Mouse (Mus musculus) telencephalon, adult 2 months (tissue): ENCODE results near the gene Dnttip1.
"Not testable (repeated sequence)": the region's sequence is repeated elsewhere in the genome, so short reads cannot be mapped to it uniquely, and the experiment has no call there.

Source experiments
- DNase-seq: peaks from one replicate; pipeline ENCODE4 v3.0.0-alpha.2; 2011; ENCODE audit warnings: low read depth, low spot score

The Dnttip1 gene

GRCm38 (mm10) chr2:164745843-164746479 lies at the start of gene Dnttip1, which contains the start of gene Wfdc3:
Dnttip1 (plus strand) TSS chr2:164745983.
Wfdc3 (minus strand) TSS chr2:164745931.
- peak; percentile 74 for DNase-seq

DNA sequence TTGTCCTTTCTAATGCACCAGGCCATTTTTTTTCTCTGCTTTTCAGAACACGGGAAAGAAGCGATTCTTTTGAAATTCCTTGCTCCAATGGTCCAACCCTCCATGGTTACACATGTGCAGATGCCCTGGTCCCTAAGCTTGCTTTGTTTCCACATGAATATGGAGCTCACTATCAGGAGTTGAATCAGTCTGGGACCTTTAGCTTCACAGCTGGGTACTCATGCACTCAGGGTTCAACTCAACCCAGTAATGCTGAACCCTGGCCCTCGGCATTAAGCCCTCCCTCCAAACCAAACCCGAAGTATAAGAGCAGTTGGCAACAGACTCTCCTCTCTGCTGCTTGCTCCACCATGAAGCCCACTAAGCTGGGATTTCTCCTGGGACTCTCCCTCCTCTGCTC lies 47.6 kb upstream of the Dnttip1 start, which contains the start of gene Spint4:
Gene Spint4 (plus strand): TSS at position 301 of the 400 bp plus-strand sequence.
- DNase-seq, result no peak

- no peak for DNase-seq
These were observed 44.8 kb upstream of the Dnttip1 start for GRCm38 (mm10) chr2:164700959-164701358.

GRCm38 (mm10) chr2:164701761-164702160 lies 44.0 kb upstream of the Dnttip1 start:
- DNase-seq, result no peak

DNA sequence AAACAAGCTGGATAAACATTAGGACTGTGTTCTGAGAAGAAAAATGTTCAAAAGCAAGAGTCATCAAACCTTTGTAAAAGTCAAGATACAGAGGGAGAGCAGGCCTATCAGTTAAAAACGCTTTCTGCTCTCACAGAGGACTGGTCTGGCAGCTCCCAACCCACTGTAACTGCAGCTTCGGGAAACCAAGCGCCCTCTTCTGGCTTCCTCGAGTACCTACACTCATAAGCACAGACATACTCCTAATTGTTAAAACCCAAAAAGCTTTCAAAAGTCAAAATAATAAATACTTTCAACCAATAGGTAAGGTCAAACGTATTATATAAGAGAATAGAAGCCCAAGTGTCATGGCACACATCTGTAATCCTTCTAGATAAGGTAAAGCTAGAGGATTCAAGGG lies 41.5 kb upstream of the Dnttip1 start:
- DNase-seq, result no peak

- DNase-seq, result no peak
These were observed 40.5 kb upstream of the Dnttip1 start for GRCm38 (mm10) chr2:164705328-164705727.

DNA sequence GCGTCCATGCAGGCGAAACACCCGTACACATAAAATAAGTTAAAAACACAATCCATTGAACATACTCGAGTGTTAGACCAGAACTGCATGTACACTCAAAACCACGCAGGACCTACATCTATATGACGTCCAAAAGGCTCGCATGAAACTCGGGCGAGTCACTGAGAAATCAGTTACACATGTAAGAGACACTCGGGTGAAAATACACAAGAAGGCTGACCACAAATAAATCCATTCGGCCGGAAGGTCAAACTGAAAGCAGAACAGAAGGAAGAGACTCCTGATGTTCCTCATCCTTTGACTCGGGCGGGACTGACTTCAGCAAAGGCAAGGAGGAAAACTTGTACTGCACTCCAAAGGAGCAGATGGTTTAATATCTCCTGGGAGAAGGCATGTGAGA lies 39.8 kb upstream of the Dnttip1 start:
- DNase-seq, result no peak

GRCm38 (mm10) chr2:164715005-164715404 lies 30.8 kb upstream of the Dnttip1 start, which contains the start of gene Spint5:
Spint5 (plus strand) TSS chr2:164715305.
- DNase-seq, result no peak

GRCm38 (mm10) chr2:164716194-164716786 lies 29.5 kb upstream of the Dnttip1 start:
- DNase-seq, result not testable (repeated sequence)

DNA sequence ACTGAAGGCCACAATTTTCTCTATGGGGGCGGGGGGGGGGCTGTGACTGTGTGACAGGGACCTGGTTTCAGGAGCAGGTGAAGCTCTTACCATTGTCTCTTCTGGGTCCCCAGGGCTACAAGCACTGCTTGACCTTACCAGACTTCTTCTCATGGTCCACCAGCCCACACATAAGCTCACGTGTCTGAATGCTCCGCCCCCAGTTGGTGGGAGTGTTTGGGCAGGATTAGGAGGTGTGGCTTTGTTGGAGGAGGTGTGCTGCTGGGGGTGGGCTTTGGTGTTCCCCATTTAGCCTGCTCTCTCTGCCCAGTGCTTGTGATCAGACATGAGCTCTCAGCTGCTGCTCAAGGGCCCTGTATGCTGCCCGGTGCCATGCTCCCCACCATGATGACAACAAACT lies 22.5 kb upstream of the Dnttip1 start:
- no peak for DNase-seq

GRCm38 (mm10) chr2:164725895-164726619 lies 19.7 kb upstream of the Dnttip1 start:
- no peak for DNase-seq

DNA sequence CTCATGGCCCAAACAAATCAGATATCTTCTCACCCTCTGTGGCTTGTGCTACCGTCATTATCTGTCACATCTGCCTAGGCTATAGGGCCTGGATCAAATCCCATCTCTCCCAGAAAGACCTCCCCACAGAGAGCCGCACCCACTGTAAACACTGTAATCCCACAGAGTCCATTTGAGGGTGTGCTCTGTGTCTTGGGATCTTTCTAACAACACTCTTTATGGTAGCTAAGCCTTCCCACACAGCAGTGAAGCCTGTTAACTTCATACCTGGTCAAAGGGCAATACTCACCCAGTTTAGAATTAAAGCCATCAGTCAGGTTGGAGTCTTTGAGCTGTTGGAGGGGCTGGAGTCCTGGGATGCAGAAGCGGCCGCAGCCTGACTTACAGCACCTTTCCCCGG lies 14.1 kb upstream of the Dnttip1 start:
- DNase-seq, result no peak

DNA sequence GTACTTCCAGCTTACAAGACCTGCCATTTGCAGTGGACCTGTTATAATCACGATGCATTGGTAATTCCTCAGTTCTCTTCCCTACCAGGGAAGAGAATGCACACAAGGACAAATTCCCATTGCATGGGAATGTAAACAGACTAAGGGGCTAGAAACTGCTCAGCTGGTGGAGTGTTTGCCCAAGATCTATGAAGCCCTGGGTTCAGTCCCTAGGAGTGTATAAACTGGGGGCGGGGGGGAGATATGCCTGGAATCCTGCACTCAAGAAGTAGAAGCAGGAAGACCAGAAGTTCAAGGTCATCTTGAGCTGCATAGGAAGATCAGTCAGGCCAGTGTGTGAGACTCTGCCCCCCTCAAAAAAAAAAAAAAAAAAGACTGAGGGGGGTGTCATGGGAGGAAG lies 12.5 kb upstream of the Dnttip1 start:
- no peak for DNase-seq

DNA sequence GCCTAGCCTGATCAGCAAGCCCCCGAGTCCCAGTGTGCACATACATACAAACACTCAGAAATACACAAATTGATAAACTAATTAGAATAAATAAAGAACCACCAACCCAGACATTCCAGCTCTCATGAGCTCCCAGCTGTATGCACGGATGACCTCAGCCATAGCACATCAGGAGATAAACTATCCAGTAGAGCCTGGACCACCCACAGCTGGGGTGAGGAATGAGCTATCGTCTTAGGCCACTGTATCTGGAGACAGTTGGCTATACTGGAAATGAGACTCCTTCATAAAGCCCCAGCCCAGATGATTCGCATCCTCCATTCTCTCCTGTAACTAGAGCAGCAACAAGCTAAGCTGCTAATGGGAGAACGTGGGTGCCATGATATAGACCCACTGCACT lies 10.9 kb upstream of the Dnttip1 start:
- no peak for DNase-seq

DNA sequence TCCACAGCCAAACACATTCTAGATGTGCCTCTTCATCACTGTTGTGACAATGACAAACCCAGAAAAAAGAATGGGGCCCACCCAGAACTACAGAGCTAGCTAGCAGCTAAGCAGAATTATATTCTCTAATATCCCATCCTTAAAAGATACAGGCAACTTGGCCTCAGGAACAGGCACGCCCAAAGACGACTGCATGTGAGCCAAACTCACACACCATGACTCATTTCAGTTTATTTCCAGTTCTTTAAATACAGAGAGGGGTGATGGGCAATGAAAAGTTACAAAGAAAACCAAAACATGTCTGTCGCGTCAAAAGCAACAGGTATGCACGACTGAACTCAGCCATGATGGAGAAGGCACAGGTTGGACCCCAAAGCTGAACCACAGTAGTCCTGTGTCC lies 10.3 kb upstream of the Dnttip1 start:
- no peak for DNase-seq

DNA sequence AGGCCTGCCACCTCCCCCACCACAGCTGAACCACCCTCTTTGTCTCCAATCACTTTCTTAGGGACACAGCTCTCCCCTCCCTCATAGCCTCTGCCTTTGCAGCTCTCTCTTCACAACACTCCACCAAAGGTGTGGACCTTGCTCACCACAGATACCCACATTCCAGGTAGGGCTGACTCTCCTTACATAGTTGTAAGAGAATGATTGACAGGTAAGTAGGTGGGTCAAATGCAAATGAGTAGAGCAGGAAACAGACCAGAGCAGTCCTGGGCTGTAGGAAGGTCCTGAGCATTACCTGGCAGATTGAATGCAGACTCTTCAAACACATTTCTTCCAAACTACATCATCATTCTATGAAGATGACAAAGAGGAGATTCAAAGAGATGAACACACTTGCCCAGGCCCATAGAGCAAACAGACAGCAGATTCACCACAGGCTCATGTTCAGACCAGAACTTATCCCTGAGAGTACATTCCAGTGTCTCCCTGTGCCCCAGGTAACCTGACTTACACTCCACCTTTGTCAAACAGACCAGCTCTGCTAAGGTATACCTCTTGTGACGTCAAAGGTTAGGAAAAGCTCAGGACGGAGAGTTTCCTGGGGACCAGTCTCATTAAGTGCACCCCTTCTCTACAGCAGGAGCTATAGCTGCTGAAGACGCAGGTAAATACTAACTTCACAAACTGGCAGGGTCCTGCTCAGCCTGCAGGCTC lies 8.2 kb upstream of the Dnttip1 start:
- DNase-seq, result no peak

DNA sequence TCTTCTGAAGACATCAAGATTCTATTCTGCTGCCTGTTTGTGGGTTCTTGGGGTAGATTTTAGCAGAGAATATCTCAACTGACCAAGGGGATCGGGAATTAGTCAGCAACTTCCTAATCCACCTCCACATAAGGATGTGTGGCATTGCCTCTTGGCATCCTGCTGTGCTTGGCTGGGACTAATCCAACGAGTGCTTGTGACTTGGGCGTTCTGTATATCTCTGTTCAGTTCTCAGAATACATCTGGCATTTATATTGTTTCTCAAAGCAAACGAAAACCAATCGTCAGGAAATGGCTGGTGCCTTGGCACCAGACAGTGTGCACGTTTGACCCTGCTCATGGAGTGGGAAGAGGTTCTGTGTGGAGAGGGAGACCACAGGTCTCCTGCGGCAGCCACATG lies 5.9 kb upstream of the Dnttip1 start:
- no peak for DNase-seq

DNA sequence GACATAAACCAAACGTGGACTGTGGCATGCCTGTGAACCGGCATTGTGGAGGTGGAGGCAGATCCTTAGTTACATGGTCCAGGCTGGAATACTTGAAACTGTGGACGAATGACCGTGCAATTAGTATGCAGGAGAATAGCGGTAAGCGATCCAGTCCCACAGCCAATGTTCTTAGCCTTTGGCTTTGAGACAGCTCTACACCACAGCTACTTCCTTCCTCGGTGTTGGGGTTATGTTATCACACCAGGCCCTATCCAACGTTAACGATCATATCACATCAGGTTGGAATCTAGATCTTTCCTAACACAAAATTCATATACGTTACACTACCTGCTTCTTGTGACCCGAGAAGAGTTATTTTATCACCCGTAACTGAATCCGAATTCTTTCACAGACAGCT lies 796 bp upstream of the Dnttip1 start:
- DNase-seq, result no peak

- no peak for DNase-seq
These were observed 910 bp downstream of the Dnttip1 start for GRCm38 (mm10) chr2:164746693-164747092.

GRCm38 (mm10) chr2:164748191-164748590 lies 2.4 kb downstream of the Dnttip1 start:
- no peak for DNase-seq

- no peak for DNase-seq
These were observed 3.2 kb downstream of the Dnttip1 start for GRCm38 (mm10) chr2:164748991-164749390.

GRCm38 (mm10) chr2:164752454-164752853 lies 6.7 kb downstream of the Dnttip1 start:
- DNase-seq, result no peak
